Mouse (Mus musculus): ENCODE results near the gene Glis3. TPM values are rescaled to one million over a fixed set of nuclear protein-coding genes. Genes with fewer than 3 reads are reported as not detected.

Gene Glis3
- polyA plus RNA-seq, 2 experiments: 0.08 to 0.14 TPM

GRCm38 (mm10) chr19:28720016-28720415, 40.1 kb upstream of the Glis3 start:
- Histone ChIP-seq H3K4me1 (replicated peaks; ENCODE audit: control insufficient read depth in 2 of 2, insufficient read depth in 2 of 2, low read length in 1 of 2) (no peaks in the 10 kb centered on the region), H3K27ac (no peak overlapping the region), H3K4me2 (ENCODE audit: low read depth) (no peak overlapping the region), H3K4me3 (ENCODE audit: insufficient read depth in 1 of 2, low read depth in 2 of 2, low read length in 2 of 2) (no peak overlapping the region), H3K27me3 (ENCODE audit: control insufficient read depth, insufficient read depth, low read length) (no peaks in the 10 kb centered on the region), H3K9me3 (ENCODE audit: control insufficient read depth, low read length) (no peaks in the 10 kb centered on the region), H3K9ac (replicated peaks) (no peak overlapping the region), H3K36me3 (replicated peaks; ENCODE audit: control insufficient read depth, insufficient read depth, low read depth) (no peaks in the 10 kb centered on the region)
- no peak for ATAC-seq (ENCODE audit: insufficient read depth)
- TF ChIP-seq EP300 (IDR thresholded peaks at IDR 0.05; ENCODE audit: low read depth) (no peak), CTCF (IDR thresholded peaks at IDR 0.05; ENCODE audit: low read depth) (no peak)
- DNase-seq (ENCODE audit: low read depth in 3 of 3, low spot score in 3 of 3): no peak

- TF ChIP-seq CTCF (IDR thresholded peaks at IDR 0.05; ENCODE audit: low read depth) (no peak), EP300 (IDR thresholded peaks at IDR 0.05; ENCODE audit: low read depth) (no peak)
- WGBS (ENCODE audit: insufficient replicate concordance): 50% methylated on average over 4 of the region's 4 CpGs
These were observed 34.8 kb upstream of the Glis3 start for GRCm38 (mm10) chr19:28714674-28715073.

GRCm38 (mm10) chr19:28697718-28698117, 17.8 kb upstream of the Glis3 start:
- H3K4me2 ChIP-seq (ENCODE audit: low read depth): no peak overlapping the region
- no peak for ATAC-seq (ENCODE audit: insufficient read depth)
- TF ChIP-seq EP300 (IDR thresholded peaks at IDR 0.05; ENCODE audit: low read depth): no peak
- TF ChIP-seq CTCF (IDR thresholded peaks at IDR 0.05; ENCODE audit: low read depth): 0 out of 2 replicates have a peak, but pooled peaks have one; percentile 18
- no peak overlapping the region for H3K27ac ChIP-seq
- no peak overlapping the region for H3K4me3 ChIP-seq (ENCODE audit: insufficient read depth in 1 of 2, low read depth in 2 of 2, low read length in 2 of 2)
- no peaks in the 10 kb centered on the region for H3K4me1 ChIP-seq (replicated peaks; ENCODE audit: control insufficient read depth in 2 of 2, insufficient read depth in 2 of 2, low read length in 1 of 2)
- H3K9me3 ChIP-seq (ENCODE audit: control insufficient read depth, low read length): no peaks in the 10 kb centered on the region
- no peak overlapping the region for H3K9ac ChIP-seq (replicated peaks)
- WGBS (ENCODE audit: insufficient replicate concordance): 39% methylated on average over 3 of the region's 3 CpGs
- no peaks in the 10 kb centered on the region for H3K36me3 ChIP-seq (replicated peaks; ENCODE audit: control insufficient read depth, insufficient read depth, low read depth)
- no peak for DNase-seq (ENCODE audit: low read depth in 3 of 3, low spot score in 3 of 3)
- H3K27me3 ChIP-seq (ENCODE audit: control insufficient read depth, insufficient read depth, low read length): no peaks in the 10 kb centered on the region

More at GRCm38 (mm10) chr19:28714674-28715073, 34.8 kb upstream of the Glis3 start:
- no peak overlapping the region for H3K4me2 ChIP-seq (ENCODE audit: low read depth)
- H3K4me3 ChIP-seq (ENCODE audit: insufficient read depth in 1 of 2, low read depth in 2 of 2, low read length in 2 of 2): no peak overlapping the region
- no peak overlapping the region for H3K27ac ChIP-seq
- H3K9me3 ChIP-seq (ENCODE audit: control insufficient read depth, low read length): no peaks in the 10 kb centered on the region
- H3K27me3 ChIP-seq (ENCODE audit: control insufficient read depth, insufficient read depth, low read length): no peaks in the 10 kb centered on the region
- no peak overlapping the region for H3K9ac ChIP-seq (replicated peaks)
- no peaks in the 10 kb centered on the region for H3K4me1 ChIP-seq (replicated peaks; ENCODE audit: control insufficient read depth in 2 of 2, insufficient read depth in 2 of 2, low read length in 1 of 2)
- H3K36me3 ChIP-seq (replicated peaks; ENCODE audit: control insufficient read depth, insufficient read depth, low read depth): no peaks in the 10 kb centered on the region
- no peak for DNase-seq (ENCODE audit: low read depth in 3 of 3, low spot score in 3 of 3)
- no peak for ATAC-seq (ENCODE audit: insufficient read depth)

- WGBS (ENCODE audit: insufficient replicate concordance): 42% methylated on average over 4 of the region's 4 CpGs
- H3K9me3 ChIP-seq (ENCODE audit: control insufficient read depth, low read length): no peaks in the 10 kb centered on the region
- no peak for DNase-seq (ENCODE audit: low read depth in 3 of 3, low spot score in 3 of 3)
These were observed 6.5 kb upstream of the Glis3 start for GRCm38 (mm10) chr19:28686398-28686797.

GRCm38 (mm10) chr19:28685484-28685883, 5.6 kb upstream of the Glis3 start:
- H3K4me2 ChIP-seq (ENCODE audit: low read depth): no peak overlapping the region
- ATAC-seq (ENCODE audit: insufficient read depth) (no peak), DNase-seq (ENCODE audit: low read depth in 3 of 3, low spot score in 3 of 3) (no peak)
- no peaks in the 10 kb centered on the region for H3K4me1 ChIP-seq (replicated peaks; ENCODE audit: control insufficient read depth in 2 of 2, insufficient read depth in 2 of 2, low read length in 1 of 2)
- peaks cover 4% of the 10 kb centered on the region for H3K27me3 ChIP-seq (ENCODE audit: control insufficient read depth, insufficient read depth, low read length)
- no peaks in the 10 kb centered on the region for H3K9me3 ChIP-seq (ENCODE audit: control insufficient read depth, low read length)
- H3K36me3 ChIP-seq (replicated peaks; ENCODE audit: control insufficient read depth, insufficient read depth, low read depth): no peaks in the 10 kb centered on the region
- 76% methylated on average over 4 of the region's 4 CpGs for WGBS (ENCODE audit: insufficient replicate concordance)
- no peak for TF ChIP-seq EP300 (IDR thresholded peaks at IDR 0.05; ENCODE audit: low read depth)
- TF ChIP-seq CTCF (IDR thresholded peaks at IDR 0.05; ENCODE audit: low read depth): no peak
- no peak overlapping the region for H3K4me3 ChIP-seq (ENCODE audit: insufficient read depth in 1 of 2, low read depth in 2 of 2, low read length in 2 of 2)
- H3K9ac ChIP-seq (replicated peaks): no peak overlapping the region
- H3K27ac ChIP-seq: no peak overlapping the region

More at GRCm38 (mm10) chr19:28686398-28686797, 6.5 kb upstream of the Glis3 start:
- Histone ChIP-seq H3K9ac (replicated peaks) (no peak overlapping the region), H3K4me3 (ENCODE audit: insufficient read depth in 1 of 2, low read depth in 2 of 2, low read length in 2 of 2) (no peak overlapping the region), H3K36me3 (replicated peaks; ENCODE audit: control insufficient read depth, insufficient read depth, low read depth) (no peaks in the 10 kb centered on the region), H3K27me3 (ENCODE audit: control insufficient read depth, insufficient read depth, low read length) (no peaks in the 10 kb centered on the region; the same call in 1 of the 2 replicates), H3K27ac (no peak overlapping the region), H3K4me1 (replicated peaks; ENCODE audit: control insufficient read depth in 2 of 2, insufficient read depth in 2 of 2, low read length in 1 of 2) (no peaks in the 10 kb centered on the region), H3K4me2 (ENCODE audit: low read depth) (no peak overlapping the region)
- TF ChIP-seq EP300 (IDR thresholded peaks at IDR 0.05; ENCODE audit: low read depth): no peak
- TF ChIP-seq CTCF (IDR thresholded peaks at IDR 0.05; ENCODE audit: low read depth): no peak
- no peak for ATAC-seq (ENCODE audit: insufficient read depth)

All from liver, embryonic 14.5 days (tissue).